In genomic region chr13:21168371-21169011, GRCm38 (mm10) we compare ENCODE assay signal across 9 mouse cellular contexts. TPM values are rescaled to one million over a fixed set of nuclear protein-coding genes. Genes with fewer than 3 reads are reported as not detected.
DNase-seq lines count a peak whose midpoint lies in the region; ATAC-seq and TF ChIP-seq lines count a peak whose summit lies in the region.
"Had no signal": no experiment of that assay in that cellular context is flagged by ENCODE, and none has a peak within 500 bp of the region (broad histone marks: within the 10 kb centered on the region; RNA-seq: fewer than 3 reads in every experiment).

No protein-coding gene starts in this region.

- H3K4me2 ChIP-seq in forebrain, embryonic 13.5 days: peak overlapping the region; percentile 86
- peak overlapping the region; percentile 84 for H3K4me2 ChIP-seq in kidney, embryonic 14.5 days (replicated peaks; ENCODE audit: low read depth, low read length)
- peak overlapping the region; percentile 84 for H3K4me2 ChIP-seq in stomach, postnatal 0 days (replicated peaks; ENCODE audit: low read depth)

- TF ChIP-seq EP300 in stomach, postnatal 0 days (optimal IDR thresholded peaks at IDR 0.05): no peak

- DNase-seq in thymus, adult 2 months: peak; percentile 34
- no peak for DNase-seq in thymus, adult 18-20 months
- peak; percentile 62 for DNase-seq in brain, embryonic 14.5 days (ENCODE audit: low read depth)
- DNase-seq in lung, postnatal 36 days: peak; percentile 44
- DNase-seq in stomach, postnatal 0 days (ENCODE audit: low spot score): peak; percentile 38
- no peak for DNase-seq in frontal cortex, postnatal 14 days (ENCODE audit: low spot score in 2 of 2)

- ATAC-seq in forebrain, embryonic 13.5 days: no peak
- ATAC-seq in kidney, embryonic 14.5 days (ENCODE audit: low FRiP score, low TSS enrichment): no peak
- ATAC-seq in stomach, postnatal 0 days (ENCODE audit: low FRiP score, low TSS enrichment): no peak

- no peaks in the 10 kb centered on the region for H3K27me3 ChIP-seq in thymus, adult 2 months (ENCODE audit: control insufficient read depth, insufficient read depth, low read length)
- 0 out of 2 replicates have a peak, but pooled peaks cover 7% of the 10 kb centered on the region for H3K27me3 ChIP-seq in forebrain, embryonic 13.5 days
- no peaks in the 10 kb centered on the region for H3K27me3 ChIP-seq in kidney, embryonic 14.5 days (ENCODE audit: control insufficient read depth, insufficient read depth, low read length)
- no peaks in the 10 kb centered on the region for H3K27me3 ChIP-seq in stomach, postnatal 0 days (ENCODE audit: control insufficient read depth, insufficient read depth, low read length)

- no peaks in the 10 kb centered on the region for H3K9me3 ChIP-seq in forebrain, embryonic 13.5 days (replicated peaks)
- H3K9me3 ChIP-seq in kidney, embryonic 14.5 days (ENCODE audit: control insufficient read depth, low read length): no peaks in the 10 kb centered on the region
- no peaks in the 10 kb centered on the region for H3K9me3 ChIP-seq in stomach, postnatal 0 days (ENCODE audit: control insufficient read depth, low read length)

- H3K9ac ChIP-seq in forebrain, embryonic 13.5 days: peak overlapping the region; percentile 66
- H3K9ac ChIP-seq in kidney, embryonic 14.5 days (ENCODE audit: low read depth, low read length): peak overlapping the region; percentile 54
- H3K9ac ChIP-seq in stomach, postnatal 0 days (ENCODE audit: low read length): peak overlapping the region; percentile 53

- peaks cover 7% of the 10 kb centered on the region for H3K4me1 ChIP-seq in thymus, adult 2 months (replicated peaks; ENCODE audit: control insufficient read depth, insufficient read depth, low read length)
- H3K4me1 ChIP-seq in forebrain, embryonic 13.5 days: peaks cover 19% of the 10 kb centered on the region
- 0 out of 2 replicates have a peak, but pooled peaks cover 6% of the 10 kb centered on the region for H3K4me1 ChIP-seq in kidney, embryonic 14.5 days (ENCODE audit: control insufficient read depth, insufficient read depth, low read length)
- no peaks in the 10 kb centered on the region for H3K4me1 ChIP-seq in stomach, postnatal 0 days (replicated peaks; ENCODE audit: control insufficient read depth, insufficient read depth)

- H3K27ac ChIP-seq in thymus, adult 2 months (ENCODE audit: control insufficient read depth, insufficient read depth, low read length): peak overlapping the region; percentile 46
- peak overlapping the region; percentile 48; the same call in 1 of the 2 replicates for H3K27ac ChIP-seq in forebrain, embryonic 13.5 days
- H3K27ac ChIP-seq in kidney, embryonic 14.5 days (ENCODE audit: low read depth, low read length): 0 out of 2 replicates have a peak overlapping the region, but pooled peaks have one; percentile 17
- peak overlapping the region; percentile 59 for H3K27ac ChIP-seq in stomach, postnatal 0 days (replicated peaks)

- WGBS in thymus, adult 2 months: under 1% methylated on average over 16 of the region's 16 CpGs
- under 1% methylated on average over 16 of the region's 16 CpGs for WGBS in forebrain, embryonic 13.5 days
- under 1% methylated on average over 16 of the region's 16 CpGs for WGBS in kidney, embryonic 14.5 days
- under 1% methylated on average over 16 of the region's 16 CpGs for WGBS in stomach, postnatal 0 days

- no peak for TF ChIP-seq POLR2A in thymus, adult 2 months (IDR thresholded peaks at IDR 0.05; ENCODE audit: control insufficient read depth, extremely low read depth, insufficient read depth, low read length, poor library complexity)
- TF ChIP-seq POLR2A in brain, embryonic 14.5 days (IDR thresholded peaks at IDR 0.05; ENCODE audit: borderline replicate concordance, extremely low read depth, insufficient read depth, insufficient read length, poor library complexity, severe bottlenecking): no peak

- H3K4me3 ChIP-seq in thymus, adult 2 months (ENCODE audit: control insufficient read depth, insufficient read depth, low read length): peak overlapping the region; percentile 72
- H3K4me3 ChIP-seq in forebrain, embryonic 13.5 days: peak overlapping the region; percentile 63
- H3K4me3 ChIP-seq in kidney, embryonic 14.5 days (ENCODE audit: low read length): peak overlapping the region; percentile 64
- H3K4me3 ChIP-seq in stomach, postnatal 0 days (ENCODE audit: low read depth, low read length): peak overlapping the region; percentile 46

- no peaks in the 10 kb centered on the region for H3K36me3 ChIP-seq in thymus, adult 2 months (ENCODE audit: control insufficient read depth, insufficient read depth, low read length)
- H3K36me3 ChIP-seq in forebrain, embryonic 13.5 days (ENCODE audit: poor library complexity, severe bottlenecking): no peaks in the 10 kb centered on the region
- H3K36me3 ChIP-seq in kidney, embryonic 14.5 days (ENCODE audit: control insufficient read depth, insufficient read depth, low read length): no peaks in the 10 kb centered on the region
- no peaks in the 10 kb centered on the region for H3K36me3 ChIP-seq in stomach, postnatal 0 days (ENCODE audit: control insufficient read depth, insufficient read depth, low read length)

- no peak for TF ChIP-seq CTCF in thymus, adult 2 months (IDR thresholded peaks at IDR 0.05; ENCODE audit: borderline replicate concordance, control insufficient read depth, extremely low read depth, insufficient read depth, low read length, poor library complexity)
- no peak for TF ChIP-seq CTCF in brain, embryonic 14.5 days (IDR thresholded peaks at IDR 0.05; ENCODE audit: borderline replicate concordance, extremely low read depth, insufficient read depth, insufficient read length)
- no peak for TF ChIP-seq CTCF in stomach, postnatal 0 days (IDR thresholded peaks at IDR 0.05; ENCODE audit: low read depth)

RNA-seq across cellular contexts. Expression of gene Trim27, which starts 10.8 kb away (rescaled TPM):
- polyA plus RNA-seq in thymus, adult 2 months (2012; rRNA removed): 131 and 200 TPM in 2 replicates
- polyA plus RNA-seq in brain, embryonic 14.5 days (2012; rRNA removed): 67.8 and 78.2 TPM in 2 replicates
- 109 and 114 TPM in 2 replicates for polyA plus RNA-seq in forebrain, embryonic 13.5 days (2015; fragmentation: Nextera tagmentation; extraction: Ambion mirVana)
- 145 and 164 TPM in 2 replicates for polyA plus RNA-seq in kidney, embryonic 14.5 days (2014; fragmentation: Nextera tagmentation; extraction: Ambion mirVana)
- 58.5 and 60.2 TPM in 2 replicates for polyA plus RNA-seq in stomach, postnatal 0 days (2015; fragmentation: Nextera tagmentation; extraction: Ambion mirVana)

RNA-seq across cellular contexts. Expression of gene Olfr1368, which starts 22.8 kb away (rescaled TPM):
- not detected in 2 replicates for polyA plus RNA-seq in thymus, adult 2 months (2012; rRNA removed)
- not detected in 2 replicates for polyA plus RNA-seq in brain, embryonic 14.5 days (2012; rRNA removed)
- polyA plus RNA-seq in forebrain, embryonic 13.5 days (2015; fragmentation: Nextera tagmentation; extraction: Ambion mirVana): not detected in 2 replicates
- not detected in 2 replicates for polyA plus RNA-seq in kidney, embryonic 14.5 days (2014; fragmentation: Nextera tagmentation; extraction: Ambion mirVana)
- not detected in 2 replicates for polyA plus RNA-seq in stomach, postnatal 0 days (2015; fragmentation: Nextera tagmentation; extraction: Ambion mirVana)
- polyA plus RNA-seq: large intestine, adult 2 months had no signal

RNA-seq across cellular contexts. Expression of gene Olfr263, which starts 39.1 kb away (rescaled TPM):
- not detected in 2 replicates for polyA plus RNA-seq in thymus, adult 2 months (2012; rRNA removed)
- polyA plus RNA-seq in brain, embryonic 14.5 days (2012; rRNA removed): not detected in 2 replicates
- not detected in 2 replicates for polyA plus RNA-seq in forebrain, embryonic 13.5 days (2015; fragmentation: Nextera tagmentation; extraction: Ambion mirVana)
- not detected in 2 replicates for polyA plus RNA-seq in kidney, embryonic 14.5 days (2014; fragmentation: Nextera tagmentation; extraction: Ambion mirVana)
- not detected in 2 replicates for polyA plus RNA-seq in stomach, postnatal 0 days (2015; fragmentation: Nextera tagmentation; extraction: Ambion mirVana)
- polyA plus RNA-seq: large intestine, adult 2 months had no signal

RNA-seq across cellular contexts. Expression of gene Olfr1369-ps1, which starts 57.2 kb away (rescaled TPM):
- polyA plus RNA-seq in thymus, adult 2 months (2012; rRNA removed): not detected in 2 replicates
- polyA plus RNA-seq in brain, embryonic 14.5 days (2012; rRNA removed): not detected in 2 replicates
- 0.05 TPM in 2 replicates for polyA plus RNA-seq in forebrain, embryonic 13.5 days (2015; fragmentation: Nextera tagmentation; extraction: Ambion mirVana)
- 0.06 TPM in 1 of 2 replicates, not detected in the other for polyA plus RNA-seq in kidney, embryonic 14.5 days (2014; fragmentation: Nextera tagmentation; extraction: Ambion mirVana)
- 0.04 TPM in 2 replicates for polyA plus RNA-seq in stomach, postnatal 0 days (2015; fragmentation: Nextera tagmentation; extraction: Ambion mirVana)
- polyA plus RNA-seq: large intestine, adult 2 months had no signal

Comparison
In these comparisons a context has a peak if more than half of its experiments do, and no peak if none do; other contexts are left out.
1. DNase-seq: peak in thymus, adult 2 months (single experiment), brain, embryonic 14.5 days (single experiment), lung, postnatal 36 days (single experiment) and stomach, postnatal 0 days (single experiment); none in thymus, adult 18-20 months (0 of 2) and frontal cortex, postnatal 14 days (0 of 2).
2. Peak in every context shown above with its lines, with median percentiles within 50 percentile points of each other: H3K27ac ChIP-seq, H3K4me3 ChIP-seq, H3K4me2 ChIP-seq and H3K9ac ChIP-seq.